Mouse (Mus musculus) fibroblast of lung, adult 2 months (primary cell): ENCODE data around the gene Eif5.

Experiments used
- DNase-seq: peaks from one replicate; pipeline ENCODE4 v3.0.0-alpha.2; 2011; ENCODE audit warnings: low read depth

The Eif5 gene

DNA sequence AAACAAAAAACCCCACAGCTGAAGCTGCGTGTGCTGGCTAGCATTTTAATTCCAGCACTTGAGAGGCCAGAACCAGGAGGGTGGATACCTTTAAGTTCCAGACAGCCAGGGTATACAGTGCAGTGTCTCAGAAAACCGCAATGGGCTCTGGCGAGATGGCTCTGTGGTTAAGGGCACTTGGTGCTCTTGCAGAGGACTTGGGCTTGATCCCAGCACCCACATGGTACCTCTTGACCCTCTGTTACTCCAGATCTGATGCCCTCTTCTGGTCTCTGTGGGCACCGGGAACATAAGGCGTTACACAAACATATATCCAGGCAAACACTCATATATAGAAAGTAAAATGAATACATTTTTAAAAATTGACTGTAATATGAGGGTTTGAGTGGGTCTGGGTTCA, 27.5 kb downstream of the Eif5 start:
- DNase-seq: no peak

- DNase-seq: peak; percentile 89
These were observed 31.0 kb downstream of the Eif5 start for GRCm38 (mm10) chr12:111568836-111569235.

GRCm38 (mm10) chr12:111572406-111572805, 34.6 kb downstream of the Eif5 start:
- no peak for DNase-seq

- no peak for DNase-seq
These were observed 35.5 kb downstream of the Eif5 start for GRCm38 (mm10) chr12:111573315-111573714.

GRCm38 (mm10) chr12:111574074-111574886, 36.5 kb downstream of the Eif5 start, which contains the start of gene Mark3:
Gene Mark3 (plus strand): TSS chr12:111574523.
- DNase-seq: peak; percentile 91

DNA sequence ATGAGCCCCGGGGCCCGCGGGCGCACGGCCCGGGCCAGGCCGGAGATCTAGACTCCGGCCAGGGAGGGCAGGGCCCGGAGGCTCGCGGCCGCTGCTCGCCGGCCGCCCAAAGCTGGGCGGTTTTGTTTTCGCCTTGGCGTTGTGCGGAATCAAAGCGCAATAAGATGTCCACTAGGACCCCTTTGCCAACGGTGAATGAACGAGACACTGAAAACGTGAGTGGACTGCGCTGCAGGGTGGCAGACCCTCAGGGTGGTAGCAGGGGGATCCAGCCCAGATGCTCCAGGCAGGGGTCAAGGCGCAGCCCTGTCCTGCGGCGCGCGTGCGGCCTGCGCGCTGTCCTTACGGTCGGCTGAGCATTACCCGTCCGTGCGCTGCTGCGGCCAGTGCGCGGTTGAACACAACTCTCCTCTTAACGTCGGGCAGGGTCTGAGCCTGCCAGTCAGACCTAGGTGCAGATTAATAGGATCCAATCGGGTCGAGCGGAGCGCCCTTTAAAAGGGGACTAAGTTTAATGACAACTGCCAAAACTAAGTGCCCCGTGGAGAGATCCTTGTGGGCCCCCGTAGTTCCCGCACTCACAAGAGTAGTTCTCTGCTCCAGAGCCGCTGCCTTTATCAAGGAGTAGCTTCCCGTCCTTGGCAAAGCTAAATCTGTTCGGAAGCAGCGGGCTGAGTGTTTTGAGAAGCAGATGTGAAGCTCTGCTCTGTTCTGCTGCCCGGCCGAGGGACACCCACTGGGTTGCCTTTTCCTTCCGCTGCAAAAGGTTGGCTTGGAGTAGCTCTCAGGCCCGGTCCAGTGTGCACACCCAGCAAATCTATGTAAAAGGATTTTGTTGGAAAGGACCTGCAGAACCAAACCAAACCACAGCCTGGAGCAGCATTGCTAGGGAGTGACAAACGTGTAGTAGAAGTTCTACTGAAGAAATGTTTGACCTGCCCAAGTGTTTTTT, 37.3 kb downstream of the Eif5 start:
- DNase-seq: no peak

GRCm38 (mm10) chr12:111583058-111583457, 45.2 kb downstream of the Eif5 start:
- DNase-seq: no peak

DNA sequence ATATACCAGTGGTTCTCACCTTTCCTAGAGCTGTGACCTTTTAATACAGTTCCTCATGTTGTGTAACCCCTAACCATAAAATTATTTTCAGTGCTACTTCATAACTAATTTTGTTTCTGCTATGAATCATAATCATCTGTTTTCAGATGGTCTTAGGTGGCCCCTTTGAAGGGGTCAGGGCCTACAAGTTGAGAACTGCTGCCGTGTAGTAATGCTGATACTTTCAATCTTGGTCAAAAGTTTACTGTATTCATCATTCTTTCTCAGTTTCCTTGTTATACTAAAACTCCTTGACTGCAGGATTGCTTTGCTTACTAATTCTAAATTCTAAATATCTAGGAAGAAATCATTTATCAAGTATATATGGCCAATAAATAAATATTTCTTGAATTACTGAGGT, 46.6 kb downstream of the Eif5 start:
- DNase-seq: no peak

- no peak for DNase-seq
These were observed 49.4 kb downstream of the Eif5 start for GRCm38 (mm10) chr12:111587252-111587651.

DNA sequence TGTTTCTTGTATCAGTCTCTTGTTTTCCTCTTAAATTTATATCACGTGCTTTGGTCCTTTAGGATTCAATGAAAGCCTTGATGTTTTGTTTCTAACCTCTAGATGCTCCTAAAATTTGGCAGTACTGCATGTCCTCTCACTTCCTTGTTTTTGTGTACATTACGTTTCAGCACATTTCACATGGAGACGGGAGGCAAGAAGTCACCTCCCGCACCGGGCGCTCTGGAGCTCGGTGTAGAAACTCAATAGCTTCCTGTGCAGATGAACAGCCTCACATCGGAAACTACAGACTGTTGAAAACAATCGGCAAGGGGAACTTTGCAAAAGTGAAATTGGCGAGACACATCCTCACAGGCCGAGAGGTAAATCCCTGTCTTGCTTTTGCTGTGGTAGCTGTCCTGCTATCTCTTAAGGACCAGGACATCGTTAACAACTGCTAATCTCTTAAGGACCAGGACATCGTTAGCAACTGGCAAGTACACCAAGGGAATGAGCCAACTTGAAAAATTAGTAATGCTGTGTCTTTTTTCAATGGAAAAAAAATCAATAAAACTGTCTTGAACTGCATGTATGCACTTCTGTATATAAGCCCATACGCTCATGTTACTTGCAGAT, 54.7 kb downstream of the Eif5 start:
- DNase-seq: no peak

DNA sequence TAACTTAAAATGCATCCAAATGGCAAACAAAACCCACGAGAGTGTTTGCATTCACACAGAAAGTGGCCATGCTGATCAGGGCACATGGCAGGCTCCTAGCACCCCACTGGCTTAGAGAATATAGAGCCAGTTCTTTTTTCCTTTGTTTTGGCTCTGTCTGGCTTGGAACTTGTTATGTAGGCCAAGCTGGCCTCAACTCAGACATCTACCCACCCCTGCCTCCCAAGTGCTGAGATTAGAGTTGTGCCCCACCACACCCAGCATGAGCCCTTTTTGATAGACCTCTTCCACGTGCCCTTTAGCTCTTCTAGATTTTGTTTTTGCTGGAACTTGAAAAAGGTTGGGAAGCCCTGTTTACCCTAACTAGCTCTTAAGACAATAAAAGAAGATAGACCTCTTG, 56.0 kb downstream of the Eif5 start:
- DNase-seq: no peak
